Mouse (Mus musculus) gastrocnemius, adult 2 months (tissue): ENCODE measurements around the gene Asap2. TPM values are rescaled to one million over a fixed set of nuclear protein-coding genes. Genes with fewer than 3 reads are reported as not detected.

Source experiments
- DNase-seq: peaks from one replicate; pipeline ENCODE4 v3.0.0; 2022
- H3K27ac ChIP-seq: fragments of 200-600 bp; 2 replicates; pipeline ENCODE4 v1.8.1; 2022; ENCODE audit warnings: mild to moderate bottlenecking
- H3K4me3 ChIP-seq: fragments of 200-600 bp; 2 replicates; pipeline ENCODE4 v1.8.1; 2022; ENCODE audit warnings: mild to moderate bottlenecking, moderate library complexity
- CTCF ChIP-seq: fragments of 200-600 bp; IDR thresholded peaks from 2 replicates; pipeline ENCODE4 v1.8.1; 2022; ENCODE audit warnings: antibody characterized with exemption, mild to moderate bottlenecking, moderate library complexity
- intact Hi-C: fragments of 180-260 bp; cut with DNase I; formaldehyde crosslinking; loops from one replicate; pipeline ENCODE4 v1.15.1; 2025
- total RNA-seq, 2 experiments: library from RNA; stranded (reverse); gene quantifications; 2 replicates each; pipeline ENCODE4 v1.2.3; 2021

Gene Asap2
- total RNA-seq, 2 experiments from 2014 or later = 3.0 to 6.4 TPM

GRCm38 (mm10) chr12:21119446-21119845, 129.2 kb downstream of the Asap2 start:
- peak; percentile 42 for DNase-seq
- H3K27ac ChIP-seq = peak overlapping the region; percentile 69
- TF ChIP-seq CTCF = no peak
- H3K4me3 ChIP-seq = no peak overlapping the region
- intact Hi-C loops = loop anchor here (10.0 kb wide), 1 partner anchor 145 kb away; no protein-coding TSS in a partner anchor

- DNase-seq = no peak
- TF ChIP-seq CTCF = no peak
- Histone ChIP-seq H3K4me3 (no peak overlapping the region), H3K27ac (no peak overlapping the region)
- intact Hi-C loops = no loop called here
Observed at GRCm38 (mm10) chr12:21122818-21123217, 132.6 kb downstream of the Asap2 start.

GRCm38 (mm10) chr12:21123647-21124046, 133.4 kb downstream of the Asap2 start:
- TF ChIP-seq CTCF = no peak
- Histone ChIP-seq H3K27ac (no peak overlapping the region), H3K4me3 (no peak overlapping the region)
- intact Hi-C loops = no loop called here
- no peak for DNase-seq

DNA sequence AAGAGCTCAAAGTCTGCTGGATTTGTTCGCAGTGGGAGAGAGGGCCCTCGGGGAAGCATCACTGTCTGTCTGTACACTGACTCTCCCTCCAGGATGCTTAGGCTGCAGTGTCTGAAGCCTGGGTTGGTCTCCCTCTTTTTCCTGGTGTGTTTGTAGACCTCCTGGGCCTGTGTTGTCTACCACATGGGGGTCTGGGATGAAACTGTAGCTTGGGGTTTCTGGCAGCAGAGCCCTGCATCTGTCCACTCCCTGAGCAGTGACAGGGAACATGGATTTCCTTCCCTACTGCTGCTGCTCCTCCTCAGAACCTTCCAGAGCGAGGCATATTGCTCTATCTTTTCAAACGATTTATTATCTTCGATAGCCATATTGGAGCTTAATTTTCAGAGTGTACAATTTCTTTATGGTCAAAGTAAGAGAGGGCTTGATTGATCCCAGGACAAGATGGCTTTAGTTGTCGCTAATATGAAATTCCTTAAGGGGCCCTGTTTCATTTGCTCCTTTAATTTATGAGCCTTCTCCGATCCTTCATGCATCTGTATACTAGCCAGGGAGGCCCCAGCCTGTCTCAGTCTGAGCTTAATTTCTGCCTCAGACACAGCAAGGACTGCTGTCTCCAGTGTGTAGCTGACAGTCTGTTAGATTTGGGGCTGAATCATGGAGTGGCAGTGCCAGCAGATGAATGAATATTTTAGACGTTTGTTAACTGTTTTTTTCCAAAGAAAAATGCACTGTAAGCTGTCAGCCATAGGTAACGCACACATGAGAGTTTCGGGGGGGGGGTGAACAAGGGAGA, 135.6 kb downstream of the Asap2 start:
- peak overlapping the region; percentile 49; the same call in 1 of the 2 replicates for H3K27ac ChIP-seq
- no peak overlapping the region for H3K4me3 ChIP-seq
- TF ChIP-seq CTCF = no peak
- intact Hi-C loops = no loop called here
- DNase-seq = no peak

GRCm38 (mm10) chr12:21126516-21126915, 136.3 kb downstream of the Asap2 start:
- Histone ChIP-seq H3K4me3 (no peak overlapping the region), H3K27ac (no peak overlapping the region)
- no peak for TF ChIP-seq CTCF
- intact Hi-C loops = no loop called here
- no peak for DNase-seq

GRCm38 (mm10) chr12:21128930-21129869, 138.9 kb downstream of the Asap2 start:
- TF ChIP-seq CTCF = no peak
- no peak for DNase-seq
- intact Hi-C loops = no loop called here
- H3K27ac ChIP-seq = peak overlapping the region; percentile 43
- no peak overlapping the region for H3K4me3 ChIP-seq

- no peak for DNase-seq
- no peak overlapping the region for H3K27ac ChIP-seq
- TF ChIP-seq CTCF = no peak
- intact Hi-C loops = no loop called here
- no peak overlapping the region for H3K4me3 ChIP-seq
Observed at GRCm38 (mm10) chr12:21130274-21130823, 140.1 kb downstream of the Asap2 start.

DNA sequence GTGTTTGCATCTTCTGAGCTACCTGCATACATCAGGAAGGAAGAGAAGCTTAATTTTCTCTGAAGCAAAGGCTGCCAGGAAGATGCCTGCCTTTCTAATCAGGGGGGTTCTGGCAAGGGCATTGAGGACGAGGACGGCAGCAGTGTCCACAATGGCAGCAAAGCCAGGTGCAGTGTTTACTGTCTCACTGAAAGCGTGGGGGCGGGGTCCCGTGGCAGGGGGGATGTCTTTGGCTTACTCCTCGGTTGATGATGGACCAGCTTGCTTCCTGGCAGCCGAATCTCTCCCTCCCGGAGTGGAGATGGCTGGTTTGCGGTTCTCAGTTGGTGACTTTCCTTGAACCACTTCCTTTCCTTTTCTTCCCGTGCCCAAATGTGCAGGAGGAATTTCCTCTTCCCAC, 142.3 kb downstream of the Asap2 start:
- Histone ChIP-seq H3K27ac (peak overlapping the region; percentile 58; the same call in 1 of the 2 replicates), H3K4me3 (no peak overlapping the region)
- DNase-seq = no peak
- TF ChIP-seq CTCF = no peak
- intact Hi-C loops = no loop called here

- intact Hi-C loops = no loop called here
- Histone ChIP-seq H3K4me3 (no peak overlapping the region), H3K27ac (peak overlapping the region; percentile 58)
- TF ChIP-seq CTCF = no peak
- no peak for DNase-seq
Observed at GRCm38 (mm10) chr12:21133031-21133430, 142.8 kb downstream of the Asap2 start.

DNA sequence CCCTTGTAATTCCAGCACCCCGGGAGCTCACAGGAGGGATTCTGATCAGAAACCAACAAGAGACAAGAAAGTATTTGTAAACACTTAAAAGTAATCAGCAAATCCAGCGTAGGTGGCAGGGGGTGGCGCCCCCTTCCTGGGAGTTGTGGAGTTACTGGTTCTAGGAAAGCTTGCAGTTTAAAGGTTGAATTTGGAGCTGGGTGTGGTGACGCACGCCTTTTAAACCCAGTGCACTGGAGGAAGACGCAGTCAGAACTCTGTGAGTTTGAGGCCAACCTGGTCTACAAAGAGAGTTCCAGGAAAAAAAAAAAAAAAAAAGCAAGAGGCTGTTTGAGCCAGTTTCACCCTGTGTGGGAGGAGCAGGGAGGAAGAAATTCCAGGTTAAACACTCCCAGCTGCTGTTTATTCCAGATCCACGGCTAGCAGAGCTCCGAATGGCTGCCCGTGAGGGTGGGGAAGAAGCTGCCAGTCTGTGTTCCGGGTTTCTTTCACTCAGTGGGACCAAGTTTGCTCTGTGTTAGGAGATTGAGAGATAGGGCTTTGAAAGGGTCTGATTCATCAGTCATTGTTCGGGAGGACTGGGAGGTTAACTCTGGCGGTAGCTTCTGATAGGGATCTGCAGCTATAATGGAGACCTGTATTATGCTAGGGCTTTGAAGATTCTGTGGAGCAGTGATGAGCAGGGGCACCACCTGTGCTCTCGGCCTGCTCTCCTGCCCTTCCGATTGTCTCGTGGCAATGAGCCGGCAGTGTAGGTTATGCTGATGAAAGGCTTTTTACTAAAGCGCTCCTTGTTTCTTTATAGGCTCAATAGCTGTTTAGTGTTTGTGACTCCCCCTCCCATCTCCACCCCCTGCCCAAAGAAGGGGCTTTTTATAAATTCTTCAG, 144.0 kb downstream of the Asap2 start:
- DNase-seq = no peak
- peak; percentile 51 for TF ChIP-seq CTCF
- peak overlapping the region; percentile 58 for H3K27ac ChIP-seq
- H3K4me3 ChIP-seq = no peak overlapping the region
- intact Hi-C loops = no loop called here

DNA sequence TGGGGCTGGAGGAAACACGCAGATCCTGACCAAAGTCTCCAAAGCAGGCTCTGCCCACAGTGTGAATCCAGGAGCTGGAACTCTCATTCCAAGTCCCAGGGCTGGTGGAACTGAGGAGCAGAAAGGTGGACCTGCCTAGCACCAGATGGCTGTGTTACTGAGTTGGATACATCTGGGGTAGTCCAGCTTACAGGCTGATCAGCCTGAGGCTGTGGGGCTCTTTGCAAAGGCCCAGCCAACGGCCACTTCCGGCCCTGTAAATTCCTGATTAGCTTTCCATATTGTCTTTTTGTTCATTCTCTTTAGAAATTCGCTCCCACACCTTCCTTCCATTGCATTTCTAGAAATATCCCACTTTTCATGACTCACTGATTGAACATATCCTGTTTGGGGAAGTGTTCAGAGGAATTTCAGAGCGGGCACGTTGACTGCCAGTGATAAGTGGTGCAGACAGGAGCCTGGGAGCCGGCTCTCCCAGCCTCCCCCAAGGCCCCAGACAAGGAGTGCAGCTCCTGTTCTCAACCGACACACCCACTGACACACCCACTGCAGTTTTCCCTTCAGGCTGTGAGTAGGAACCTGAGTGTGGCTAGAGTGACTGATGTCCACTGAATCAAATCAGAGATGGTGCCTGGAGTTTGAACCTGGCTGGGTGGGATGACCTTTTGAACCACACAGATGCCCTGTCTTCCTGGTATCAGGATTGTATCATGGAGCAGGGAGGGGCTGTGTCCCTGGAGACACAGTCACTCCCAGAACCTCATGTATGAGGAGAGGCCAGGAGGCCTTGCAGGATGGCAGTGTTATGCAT, 145.6 kb downstream of the Asap2 start:
- intact Hi-C loops = no loop called here
- Histone ChIP-seq H3K27ac (peak overlapping the region; percentile 70), H3K4me3 (no peak overlapping the region)
- TF ChIP-seq CTCF = no peak
- DNase-seq = peak; percentile 42
